Mouse (Mus musculus) hematopoietic stem cell, adult 5-6 weeks (primary cell): Measurements from ENCODE around the gene Clgn. TPM values are rescaled to one million over a fixed set of nuclear protein-coding genes. Genes with fewer than 3 reads are reported as not detected.

Experiments
- ATAC-seq, 2 experiments: fragments of 125-278 bp in 1 of 2; replicated peaks in 1 of 2; 2 replicates each; pipeline ENCODE4 v1.8.0; 2016 to 2017; ENCODE audit warnings: inconsistent platforms in 2 of 2, mild to moderate bottlenecking in 2 of 2, moderate number of reproducible peaks in 2 of 2, low read depth in 1 of 2, moderate TSS enrichment in 1 of 2; ENCODE audit not compliant: low FRiP score in 2 of 2, poor library complexity in 2 of 2, severe bottlenecking in 2 of 2, insufficient read depth in 1 of 2, low TSS enrichment in 1 of 2
- total RNA-seq: library from RNA; stranded (forward); fragments of 172-1452, 232-1000 nt; gene quantifications from 2 replicates; pipeline ENCODE4 v1.2.3, GENCODE M21; 2017

The Clgn gene
- total RNA-seq, 1 experiment from 2014 or later, result not detected

GRCm38 (mm10) chr8:83458222-83458621 lies 68.6 kb downstream of the Clgn start, which contains the start of gene Scoc:
Scoc (minus strand) TSS chr8:83458391.
- no peak for ATAC-seq

GRCm38 (mm10) chr8:83459606-83460005 lies 69.9 kb downstream of the Clgn start:
- no peak for ATAC-seq

Other genes starting within 250 kb of the Clgn start
- 7.6 and 16.9 TPM in 2 replicates for gene Tbc1d9, start 224.5 kb upstream of the Clgn start, total RNA-seq
- gene Gm10645, start 223.7 kb upstream of the Clgn start, total RNA-seq, result 0.56 and 2.2 TPM in 2 replicates
- not detected in 2 replicates for gene Ucp1, start 99.5 kb upstream of the Clgn start, total RNA-seq
- gene Elmod2, start 57.4 kb upstream of the Clgn start, total RNA-seq, result 17.9 and 25.4 TPM in 2 replicates
- gene Mgat4d, start 41.4 kb upstream of the Clgn start, total RNA-seq, result not detected in 2 replicates
- gene Scoc, start 68.5 kb downstream of the Clgn start, total RNA-seq, result 65.2 and 86.4 TPM in 2 replicates
- not detected in 2 replicates for gene Olfr370, start 145.9 kb downstream of the Clgn start, total RNA-seq
- gene Ndufb7, start 176.8 kb downstream of the Clgn start, total RNA-seq, result 103 and 142 TPM in 2 replicates
- 310 and 360 TPM in 2 replicates for gene Tecr, start 218.1 kb downstream of the Clgn start, total RNA-seq
- 68.1 and 73.6 TPM in 2 replicates for gene Dnajb1, start 218.3 kb downstream of the Clgn start, total RNA-seq